Mouse (Mus musculus) lung, postnatal 36 days (tissue): ENCODE measurements around the gene Cdk6.
"Not testable (repeated sequence)": the region's sequence is repeated elsewhere in the genome, so short reads cannot be mapped to it uniquely, and the experiment has no call there.

ENCODE experiments used
- DNase-seq: peaks from one replicate; pipeline ENCODE4 v3.0.0; 2022; ENCODE audit warnings: mixed read lengths

Gene Cdk6

GRCm38 (mm10) chr5:3341111-3341911, at the start of gene Cdk6:
Gene Cdk6, plus strand, starts transcription at chr5:3341485.
- DNase-seq, result peak; percentile 54

GRCm38 (mm10) chr5:3293666-3294065, 47.6 kb upstream of the Cdk6 start:
- DNase-seq, result no peak

GRCm38 (mm10) chr5:3300801-3301457, 40.4 kb upstream of the Cdk6 start:
- peak; percentile 45 for DNase-seq

GRCm38 (mm10) chr5:3301535-3301934, 39.8 kb upstream of the Cdk6 start:
- no peak for DNase-seq

GRCm38 (mm10) chr5:3303876-3304275, 37.4 kb upstream of the Cdk6 start:
- DNase-seq, result no peak

GRCm38 (mm10) chr5:3306146-3306545, 35.1 kb upstream of the Cdk6 start:
- DNase-seq, result no peak

GRCm38 (mm10) chr5:3309122-3309521, 32.2 kb upstream of the Cdk6 start:
- DNase-seq, result no peak

- DNase-seq, result peak; percentile 42
These were observed 31.7 kb upstream of the Cdk6 start for GRCm38 (mm10) chr5:3309587-3309986.

GRCm38 (mm10) chr5:3311156-3311555, 30.1 kb upstream of the Cdk6 start:
- not testable (repeated sequence) for DNase-seq

- not testable (repeated sequence) for DNase-seq
These were observed 23.6 kb upstream of the Cdk6 start for GRCm38 (mm10) chr5:3317724-3318123.

- no peak for DNase-seq
These were observed 21.1 kb upstream of the Cdk6 start for GRCm38 (mm10) chr5:3320225-3320624.

GRCm38 (mm10) chr5:3322052-3322451, 19.2 kb upstream of the Cdk6 start:
- no peak for DNase-seq

GRCm38 (mm10) chr5:3324116-3324515, 17.2 kb upstream of the Cdk6 start:
- no peak for DNase-seq

GRCm38 (mm10) chr5:3329361-3329760, 11.9 kb upstream of the Cdk6 start:
- DNase-seq, result no peak

GRCm38 (mm10) chr5:3330932-3331331, 10.4 kb upstream of the Cdk6 start:
- DNase-seq, result no peak

GRCm38 (mm10) chr5:3333019-3333418, 8.3 kb upstream of the Cdk6 start:
- not testable (repeated sequence) for DNase-seq

GRCm38 (mm10) chr5:3340340-3341058, 786 bp upstream of the Cdk6 start:
- DNase-seq, result not testable (repeated sequence)

GRCm38 (mm10) chr5:3341931-3342770, 866 bp downstream of the Cdk6 start:
- DNase-seq, result peak; percentile 68

- DNase-seq, result peak; percentile 63
These were observed 1.7 kb downstream of the Cdk6 start for GRCm38 (mm10) chr5:3342771-3343565.

- peak; percentile 71 for DNase-seq
These were observed 2.3 kb downstream of the Cdk6 start for GRCm38 (mm10) chr5:3343566-3344080.

GRCm38 (mm10) chr5:3344081-3344631, 2.9 kb downstream of the Cdk6 start:
- peak; percentile 95 for DNase-seq
